Mouse (Mus musculus) myocyte (in vitro differentiated cells): ENCODE results near the gene Rassf2. TPM values are rescaled to one million over a fixed set of nuclear protein-coding genes. Genes with fewer than 3 reads are reported as not detected.

Experiments
- H3K27me3 ChIP-seq: one replicate; pipeline ENCODE4 v1.6.1; 2011; ENCODE audit not compliant: control insufficient read depth, insufficient read depth, insufficient read length
- H3K36me3 ChIP-seq: one replicate; pipeline ENCODE4 v1.6.1; 2011; ENCODE audit not compliant: control insufficient read depth, insufficient read depth
- H3K4me2 ChIP-seq: one replicate; pipeline ENCODE4 v1.6.1; 2011; ENCODE audit warnings: low read depth, control low read depth
- H3K4me3 ChIP-seq: one replicate; pipeline ENCODE4 v1.5.1; 2011; ENCODE audit warnings: mild to moderate bottlenecking, control low read depth, moderate library complexity
- H3K79me2 ChIP-seq: one replicate; pipeline ENCODE4 v1.6.1; 2011; ENCODE audit not compliant: control insufficient read depth, insufficient read depth
- H3ac ChIP-seq: one replicate; pipeline ENCODE4 v1.6.1; 2011; ENCODE audit not compliant: control insufficient read depth, insufficient read length
- CEBPB ChIP-seq: IDR thresholded peaks from 2 replicates; pipeline ENCODE4 v1.6.1; 2011; ENCODE audit warnings: mild to moderate bottlenecking, moderate library complexity; ENCODE audit not compliant: poor library complexity, insufficient read depth, severe bottlenecking
- E2F4 ChIP-seq: IDR thresholded peaks from one replicate; pipeline ENCODE4 v1.6.1; 2011; ENCODE audit warnings: mild to moderate bottlenecking, control low read depth, moderate library complexity; ENCODE audit not compliant: insufficient read depth
- MAX ChIP-seq: IDR thresholded peaks from one replicate; pipeline ENCODE4 v1.6.1; 2011; ENCODE audit warnings: low read depth, mild to moderate bottlenecking, control low read depth
- MYOD1 ChIP-seq, 3 experiments: IDR thresholded peaks; one replicate each; pipeline ENCODE4 v1.6.1; 2011; ENCODE audit warnings: control low read depth in 2 of 3, low read depth in 2 of 3, mild to moderate bottlenecking in 2 of 3, moderate library complexity in 1 of 3; ENCODE audit not compliant: insufficient read length in 2 of 3, control insufficient read depth in 1 of 3
- MYOG ChIP-seq, 3 experiments: IDR thresholded peaks; one replicate each; pipeline ENCODE4 v1.6.1; 2011; ENCODE audit warnings: control low read depth in 2 of 3, low read depth in 2 of 3, mild to moderate bottlenecking in 2 of 3; ENCODE audit not compliant: insufficient read length in 2 of 3, control insufficient read depth in 1 of 3, insufficient read depth in 1 of 3
- POLR2A ChIP-seq: IDR thresholded peaks from one replicate; pipeline ENCODE4 v1.6.1; 2011; ENCODE audit warnings: low read depth, mild to moderate bottlenecking, control low read depth, moderate library complexity; ENCODE audit not compliant: insufficient read length
- POLR2AphosphoS2 ChIP-seq: IDR thresholded peaks from one replicate; pipeline ENCODE4 v1.6.1; 2011; ENCODE audit warnings: low read depth, control low read depth; ENCODE audit not compliant: insufficient read length
- REST ChIP-seq: IDR thresholded peaks from one replicate; pipeline ENCODE4 v1.6.1; 2011; ENCODE audit warnings: mild to moderate bottlenecking, control low read depth, moderate library complexity; ENCODE audit not compliant: insufficient read depth, insufficient read length
- SRF ChIP-seq: IDR thresholded peaks from one replicate; pipeline ENCODE4 v1.6.1; 2011; ENCODE audit warnings: low read depth; ENCODE audit not compliant: control insufficient read depth, insufficient read length
- TCF12 ChIP-seq: IDR thresholded peaks from one replicate; pipeline ENCODE4 v1.6.1; 2011; ENCODE audit warnings: mild to moderate bottlenecking, control low read depth; ENCODE audit not compliant: poor library complexity, insufficient read depth, severe bottlenecking
- TCF3 ChIP-seq: IDR thresholded peaks from one replicate; pipeline ENCODE4 v1.6.1; 2011; ENCODE audit warnings: low read depth, control low read depth; ENCODE audit not compliant: insufficient read length
- USF1 ChIP-seq: IDR thresholded peaks from one replicate; pipeline ENCODE4 v1.6.1; 2011; ENCODE audit warnings: low read depth, mild to moderate bottlenecking, control low read depth, moderate library complexity
- polyA plus RNA-seq: library from polyadenylated mRNA; unstranded; fragments of >200 nt; fragmentation: generic; extraction: Trizol; gene quantifications from one replicate; pipeline ENCODE4 v1.2.1, GENCODE M21; 2012; ENCODE audit warnings: missing spikeins

Rassf2 gene
- polyA plus RNA-seq, 1 experiment = 8.4 TPM

DNA sequence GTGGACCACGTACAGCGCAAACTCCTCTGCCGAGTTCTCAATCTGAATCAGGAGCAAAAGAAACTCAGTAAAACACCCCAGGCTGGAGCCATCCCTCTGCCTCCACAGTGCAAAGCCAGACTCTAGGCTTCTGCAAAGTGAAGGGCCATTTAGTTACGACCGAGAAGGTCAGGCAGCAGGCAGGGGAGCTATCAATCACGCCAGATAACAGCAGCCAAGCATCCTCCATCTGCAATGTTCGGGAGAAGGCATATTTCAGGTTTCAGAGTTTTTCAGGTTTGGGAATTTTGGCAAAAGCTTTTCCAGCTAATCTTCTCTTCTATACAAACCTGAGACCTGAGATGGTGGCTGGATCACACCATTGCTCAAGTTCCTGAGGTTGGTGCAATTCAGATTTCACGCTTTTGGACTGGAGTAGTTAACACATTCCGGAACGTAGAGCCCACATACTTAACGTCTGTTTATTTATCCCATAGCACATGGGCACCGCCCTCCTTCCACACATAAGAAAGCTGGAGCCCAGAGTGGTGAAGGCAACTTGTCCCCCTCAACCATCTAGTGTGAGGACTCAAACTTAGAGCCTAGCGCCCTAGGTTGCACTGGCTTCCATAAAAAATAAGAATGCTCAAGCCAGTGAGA lies 28.2 kb downstream of the Rassf2 start:
- no peak for TF ChIP-seq POLR2AphosphoS2
- no peak for TF ChIP-seq TCF3
- no peak for TF ChIP-seq POLR2A
- no peak for TF ChIP-seq CEBPB
- no peak for TF ChIP-seq SRF
- TF ChIP-seq TCF12 = no peak
- no peak for TF ChIP-seq MYOG (IDR thresholded peaks at IDR 0.05; ENCODE audit: control insufficient read depth in 1 of 3, insufficient read depth in 1 of 3, insufficient read length in 2 of 3, low read depth in 2 of 3)
- no peak for TF ChIP-seq REST
- TF ChIP-seq MAX = no peak
- TF ChIP-seq USF1 = no peak
- no peak for TF ChIP-seq E2F4
- no peak for TF ChIP-seq MYOD1 (IDR thresholded peaks at IDR 0.05; ENCODE audit: control insufficient read depth in 1 of 3, insufficient read length in 2 of 3, low read depth in 2 of 3)
- Histone ChIP-seq H3K4me2 (no peak overlapping the region), H3K36me3 (no peaks in the 10 kb centered on the region), H3K4me3 (no peak overlapping the region), H3K79me2 (no peaks in the 10 kb centered on the region), H3ac (no peak overlapping the region), H3K27me3 (no peaks in the 10 kb centered on the region)

DNA sequence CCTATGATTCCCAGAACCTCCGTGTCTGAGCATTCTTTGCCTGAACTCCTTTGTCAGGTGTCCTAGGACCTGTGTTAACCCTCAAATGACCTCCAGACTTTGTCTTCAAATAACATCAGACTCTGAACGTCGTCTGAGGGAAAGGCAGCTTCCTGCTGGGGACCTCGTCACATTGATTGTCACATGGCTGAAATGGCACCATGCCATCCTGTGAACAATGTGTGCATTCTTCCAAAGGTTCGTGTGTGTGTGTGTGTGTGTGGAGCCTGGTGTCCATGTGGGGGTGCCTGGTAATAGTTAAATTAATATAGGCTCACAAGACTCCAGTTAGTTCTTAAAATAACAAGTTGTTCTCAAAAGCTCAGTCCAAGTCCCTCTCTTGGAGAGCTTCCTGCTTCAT lies 32.7 kb downstream of the Rassf2 start:
- Histone ChIP-seq H3K27me3 (no peaks in the 10 kb centered on the region), H3K4me3 (no peak overlapping the region), H3ac (no peak overlapping the region), H3K4me2 (no peak overlapping the region), H3K79me2 (no peaks in the 10 kb centered on the region), H3K36me3 (no peaks in the 10 kb centered on the region)
- TF ChIP-seq REST (no peak), TCF3 (no peak), MYOG (IDR thresholded peaks at IDR 0.05; ENCODE audit: control insufficient read depth in 1 of 3, insufficient read depth in 1 of 3, insufficient read length in 2 of 3, low read depth in 2 of 3) (no peak), POLR2AphosphoS2 (no peak), CEBPB (no peak), SRF (no peak), USF1 (no peak), MAX (no peak)

DNA sequence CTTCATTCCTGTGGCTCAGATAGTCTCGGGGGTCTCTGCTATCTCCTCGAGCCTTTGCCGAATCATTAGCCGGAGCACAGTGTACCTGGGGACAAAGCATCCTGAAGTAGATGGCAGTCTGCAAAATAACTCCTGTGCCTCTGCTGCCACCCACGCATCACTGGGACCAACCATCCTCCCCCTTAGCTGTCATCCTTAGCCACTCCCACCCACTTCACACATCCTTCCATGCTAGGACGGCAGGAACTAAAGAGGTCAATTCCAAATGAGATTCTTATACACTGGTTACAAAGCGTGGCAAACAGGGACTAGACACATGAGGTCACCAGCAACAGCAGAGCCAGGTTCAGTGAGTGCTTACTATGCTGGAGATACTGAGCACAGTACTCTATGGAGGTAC lies 33.7 kb downstream of the Rassf2 start:
- no peak overlapping the region for H3ac ChIP-seq
- no peaks in the 10 kb centered on the region for H3K27me3 ChIP-seq
- H3K79me2 ChIP-seq = no peaks in the 10 kb centered on the region
- TF ChIP-seq TCF12 (no peak), USF1 (no peak), MYOD1 (IDR thresholded peaks at IDR 0.05; ENCODE audit: control insufficient read depth in 1 of 3, insufficient read length in 2 of 3, low read depth in 2 of 3) (no peak), E2F4 (no peak), MAX (no peak), POLR2A (no peak), SRF (no peak), CEBPB (no peak)
- no peak overlapping the region for H3K4me2 ChIP-seq
- no peak overlapping the region for H3K4me3 ChIP-seq
- no peaks in the 10 kb centered on the region for H3K36me3 ChIP-seq

DNA sequence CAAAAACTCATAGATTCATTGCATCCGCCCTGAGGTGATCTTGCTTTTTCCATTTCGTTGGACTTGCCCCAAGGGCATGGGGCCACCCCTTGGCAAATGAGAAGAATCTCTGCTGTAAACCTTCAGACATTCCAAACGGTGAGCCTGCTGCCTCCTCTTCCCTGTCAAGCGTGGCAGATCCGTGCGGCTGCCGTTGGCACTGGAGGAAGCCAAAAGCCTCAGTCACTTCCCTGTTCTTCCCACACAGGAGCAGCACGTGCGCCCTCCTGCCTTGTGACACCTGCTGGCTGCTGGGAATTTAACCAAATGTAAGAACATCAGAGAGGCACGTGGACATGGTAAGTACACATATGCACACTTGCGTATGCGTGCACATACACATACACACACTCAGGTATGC lies 34.3 kb downstream of the Rassf2 start:
- Histone ChIP-seq H3K79me2 (no peaks in the 10 kb centered on the region), H3K4me3 (no peak overlapping the region), H3ac (no peak overlapping the region), H3K27me3 (no peaks in the 10 kb centered on the region), H3K4me2 (no peak overlapping the region), H3K36me3 (no peaks in the 10 kb centered on the region)
- TF ChIP-seq CEBPB = no peak
- no peak for TF ChIP-seq POLR2A
- no peak for TF ChIP-seq E2F4
- no peak for TF ChIP-seq MYOD1 (IDR thresholded peaks at IDR 0.05; ENCODE audit: control insufficient read depth in 1 of 3, insufficient read length in 2 of 3, low read depth in 2 of 3)
- TF ChIP-seq REST = no peak
- TF ChIP-seq USF1 = no peak
- no peak for TF ChIP-seq TCF3
- TF ChIP-seq MAX = no peak
- no peak for TF ChIP-seq MYOG (IDR thresholded peaks at IDR 0.05; ENCODE audit: control insufficient read depth in 1 of 3, insufficient read depth in 1 of 3, insufficient read length in 2 of 3, low read depth in 2 of 3)
- TF ChIP-seq SRF = no peak
- no peak for TF ChIP-seq POLR2AphosphoS2
- TF ChIP-seq TCF12 = no peak

DNA sequence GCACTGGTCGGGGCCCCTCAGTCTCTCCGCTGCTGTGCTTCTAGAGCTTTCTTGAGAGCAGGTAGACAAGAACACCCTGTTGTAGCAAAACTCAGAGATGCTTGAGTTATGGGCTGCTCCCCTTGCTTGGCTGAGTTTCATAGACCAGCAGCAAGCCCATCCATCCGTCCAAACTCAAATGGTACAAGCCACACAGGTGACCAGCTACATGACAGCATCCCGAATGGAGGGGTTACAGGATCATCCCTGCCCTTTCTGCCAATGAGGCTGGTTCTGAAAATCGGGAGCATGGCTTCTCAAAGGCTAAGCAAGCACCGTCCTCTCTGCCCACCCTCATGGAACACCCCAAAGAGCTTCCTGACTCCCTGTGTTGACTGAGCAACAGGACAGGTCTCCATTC lies 35.1 kb downstream of the Rassf2 start:
- Histone ChIP-seq H3K4me3 (no peak overlapping the region), H3ac (no peak overlapping the region), H3K27me3 (no peaks in the 10 kb centered on the region), H3K4me2 (no peak overlapping the region), H3K36me3 (no peaks in the 10 kb centered on the region), H3K79me2 (no peaks in the 10 kb centered on the region)
- TF ChIP-seq E2F4 (no peak), POLR2AphosphoS2 (no peak), MYOG (IDR thresholded peaks at IDR 0.05; ENCODE audit: control insufficient read depth in 1 of 3, insufficient read depth in 1 of 3, insufficient read length in 2 of 3, low read depth in 2 of 3) (no peak), MYOD1 (IDR thresholded peaks at IDR 0.05; ENCODE audit: control insufficient read depth in 1 of 3, insufficient read length in 2 of 3, low read depth in 2 of 3) (no peak), TCF3 (no peak), MAX (no peak), REST (no peak), POLR2A (no peak), USF1 (no peak), SRF (no peak), TCF12 (no peak), CEBPB (no peak)
